Mouse (Mus musculus): ENCODE measurements around the gene Thbs3. TPM values are rescaled to one million over a fixed set of nuclear protein-coding genes. Genes with fewer than 3 reads are reported as not detected.
"Not testable (repeated sequence)": the region's sequence is repeated elsewhere in the genome, so short reads cannot be mapped to it uniquely, and the experiment has no call there.

The Thbs3 gene
- polyA plus RNA-seq, 2 experiments = 0.79 to 1.7 TPM

DNA sequence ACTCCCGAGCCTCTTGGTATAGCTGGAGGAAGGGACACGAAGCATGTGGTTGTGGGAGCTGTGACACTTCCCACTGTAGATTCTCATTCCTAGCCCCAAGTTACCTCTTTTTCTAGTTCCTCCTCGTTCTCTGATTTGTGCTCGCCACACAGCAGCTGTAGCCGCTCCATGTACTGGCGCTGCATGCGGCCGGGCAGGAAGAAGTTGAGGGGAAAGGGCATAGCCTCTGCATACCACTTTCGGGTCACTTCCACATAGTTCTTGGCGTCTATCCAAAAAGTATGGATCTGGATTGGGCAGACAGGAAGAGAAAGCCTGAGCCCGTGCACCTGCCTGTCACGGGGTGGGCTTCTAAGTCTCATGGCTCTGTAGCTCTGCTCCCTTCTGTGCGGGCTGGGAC is 4.8 kb upstream of the Thbs3 start:
- Histone ChIP-seq H3K4me2 (ENCODE audit: low read depth) (no peak overlapping the region), H3K4me3 (ENCODE audit: insufficient read depth in 1 of 2, low read depth in 2 of 2, low read length in 2 of 2) (no peak overlapping the region), H3K27ac (no peak overlapping the region), H3K4me1 (replicated peaks; ENCODE audit: control insufficient read depth in 2 of 2, insufficient read depth in 2 of 2, low read length in 1 of 2) (peaks cover 11 to 13% of the 10 kb centered on the region in 2 experiments), H3K36me3 (replicated peaks; ENCODE audit: control insufficient read depth, insufficient read depth, low read depth) (peaks cover 18% of the 10 kb centered on the region), H3K27me3 (ENCODE audit: control insufficient read depth, insufficient read depth, low read length) (no peaks in the 10 kb centered on the region), H3K9me3 (ENCODE audit: control insufficient read depth, low read length) (no peaks in the 10 kb centered on the region), H3K9ac (replicated peaks) (no peak overlapping the region)
- WGBS (ENCODE audit: insufficient replicate concordance) = 79% methylated on average over 13 of the region's 13 CpGs
- ATAC-seq (ENCODE audit: insufficient read depth) = no peak
- no peak for TF ChIP-seq EP300 (IDR thresholded peaks at IDR 0.05; ENCODE audit: low read depth)
- TF ChIP-seq CTCF (IDR thresholded peaks at IDR 0.05; ENCODE audit: low read depth) = no peak
- DNase-seq (ENCODE audit: low read depth in 3 of 3, low spot score in 3 of 3) = no peak

- Histone ChIP-seq H3K36me3 (replicated peaks; ENCODE audit: control insufficient read depth, insufficient read depth, low read depth) (peaks cover 18% of the 10 kb centered on the region), H3K27me3 (ENCODE audit: control insufficient read depth, insufficient read depth, low read length) (no peaks in the 10 kb centered on the region; the same call in 1 of the 2 replicates), H3K4me3 (ENCODE audit: insufficient read depth in 1 of 2, low read depth in 2 of 2, low read length in 2 of 2) (no peak overlapping the region), H3K9me3 (ENCODE audit: control insufficient read depth, low read length) (no peaks in the 10 kb centered on the region), H3K9ac (replicated peaks) (no peak overlapping the region), H3K4me1 (replicated peaks; ENCODE audit: control insufficient read depth in 2 of 2, insufficient read depth in 2 of 2, low read length in 1 of 2) (peaks cover 15 to 18% of the 10 kb centered on the region in 2 experiments), H3K27ac (no peak overlapping the region), H3K4me2 (ENCODE audit: low read depth) (no peak overlapping the region)
- TF ChIP-seq CTCF (IDR thresholded peaks at IDR 0.05; ENCODE audit: low read depth) (no peak), EP300 (IDR thresholded peaks at IDR 0.05; ENCODE audit: low read depth) (no peak)
- DNase-seq (ENCODE audit: low read depth in 3 of 3, low spot score in 3 of 3) = no peak
- ATAC-seq (ENCODE audit: insufficient read depth) = no peak
- WGBS (ENCODE audit: insufficient replicate concordance) = 63% methylated on average over 7 of the region's 7 CpGs
These were observed 4.2 kb upstream of the Thbs3 start for GRCm38 (mm10) chr3:89210731-89211130.

- DNase-seq (ENCODE audit: low read depth in 3 of 3, low spot score in 3 of 3) (peak; percentile 79 to 84 (median 84)), ATAC-seq (ENCODE audit: insufficient read depth) (peak; percentile 89)
- Histone ChIP-seq H3K9ac (replicated peaks) (peak overlapping the region; percentile 73), H3K36me3 (replicated peaks; ENCODE audit: control insufficient read depth, insufficient read depth, low read depth) (peaks cover 4% of the 10 kb centered on the region), H3K4me3 (ENCODE audit: insufficient read depth in 1 of 2, low read depth in 2 of 2, low read length in 2 of 2) (peak overlapping the region; percentile 75 to 78), H3K4me2 (ENCODE audit: low read depth) (peak overlapping the region; percentile 74), H3K4me1 (replicated peaks; ENCODE audit: control insufficient read depth in 2 of 2, insufficient read depth in 2 of 2, low read length in 1 of 2) (peaks cover 16 to 19% of the 10 kb centered on the region in 2 experiments), H3K9me3 (ENCODE audit: control insufficient read depth, low read length) (no peaks in the 10 kb centered on the region), H3K27me3 (ENCODE audit: control insufficient read depth, insufficient read depth, low read length) (no peaks in the 10 kb centered on the region; the same call in 1 of the 2 replicates), H3K27ac (peak overlapping the region; percentile 5)
- TF ChIP-seq CTCF (IDR thresholded peaks at IDR 0.05; ENCODE audit: low read depth) (no peak), EP300 (IDR thresholded peaks at IDR 0.05; ENCODE audit: low read depth) (no peak)
- WGBS (ENCODE audit: insufficient replicate concordance) = under 1% methylated on average over 69 of the region's 69 CpGs
These were observed 1.0 kb upstream of the Thbs3 start for GRCm38 (mm10) chr3:89213803-89214530.

GRCm38 (mm10) chr3:89215853-89216252 is 873 bp downstream of the Thbs3 start:
- 0 out of 2 replicates have a peak, but pooled peaks have one; percentile 7 for ATAC-seq (ENCODE audit: insufficient read depth)
- Histone ChIP-seq H3K4me2 (ENCODE audit: low read depth) (peak overlapping the region; percentile 23; the same call in 1 of the 2 replicates), H3K27ac (no peak overlapping the region), H3K27me3 (ENCODE audit: control insufficient read depth, insufficient read depth, low read length) (no peaks in the 10 kb centered on the region; the same call in 1 of the 2 replicates), H3K9me3 (ENCODE audit: control insufficient read depth, low read length) (no peaks in the 10 kb centered on the region), H3K36me3 (replicated peaks; ENCODE audit: control insufficient read depth, insufficient read depth, low read depth) (no peaks in the 10 kb centered on the region), H3K4me3 (ENCODE audit: insufficient read depth in 1 of 2, low read depth in 2 of 2, low read length in 2 of 2) (no peak overlapping the region), H3K4me1 (replicated peaks; ENCODE audit: control insufficient read depth in 2 of 2, insufficient read depth in 2 of 2, low read length in 1 of 2) (peaks cover 16 to 19% of the 10 kb centered on the region in 2 experiments), H3K9ac (replicated peaks) (no peak overlapping the region)
- TF ChIP-seq CTCF (IDR thresholded peaks at IDR 0.05; ENCODE audit: low read depth) (peak; percentile 98), EP300 (IDR thresholded peaks at IDR 0.05; ENCODE audit: low read depth) (no peak)
- WGBS (ENCODE audit: insufficient replicate concordance) = 0% methylated on average over 6 of the region's 6 CpGs
- peak; percentile 72 to 75 (median 73) for DNase-seq (ENCODE audit: low read depth in 3 of 3, low spot score in 3 of 3)

- H3K9me3 ChIP-seq (ENCODE audit: control insufficient read depth, low read length); H3K4me3 ChIP-seq (ENCODE audit: insufficient read depth in 1 of 2, low read depth in 2 of 2, low read length in 2 of 2); H3K9ac ChIP-seq (replicated peaks); H3K27ac ChIP-seq; ATAC-seq (ENCODE audit: insufficient read depth); DNase-seq (ENCODE audit: low read depth in 3 of 3, low spot score in 3 of 3); H3K36me3 ChIP-seq (replicated peaks; ENCODE audit: control insufficient read depth, insufficient read depth, low read depth); H3K4me2 ChIP-seq (ENCODE audit: low read depth); H3K27me3 ChIP-seq (ENCODE audit: control insufficient read depth, insufficient read depth, low read length): not testable (repeated sequence)
- H3K4me1 ChIP-seq (replicated peaks; ENCODE audit: control insufficient read depth in 2 of 2, insufficient read depth in 2 of 2, low read length in 1 of 2) = peaks cover 16 to 19% of the 10 kb centered on the region in 2 experiments
- WGBS (ENCODE audit: insufficient replicate concordance) = 47% methylated on average over 7 of the region's 7 CpGs
These were observed 1.4 kb downstream of the Thbs3 start for GRCm38 (mm10) chr3:89216407-89216806.

Measured in liver, embryonic 14.5 days (tissue).